Mouse (Mus musculus): Measurements from ENCODE around the gene Foxred2.

Foxred2 gene

GRCm38 (mm10) chr15:77941563-77941962 lies 15.0 kb downstream of the Foxred2 start:
- no peak for DNase-seq

- no peak for DNase-seq
These were observed 18.0 kb downstream of the Foxred2 start for GRCm38 (mm10) chr15:77938516-77938915.

DNA sequence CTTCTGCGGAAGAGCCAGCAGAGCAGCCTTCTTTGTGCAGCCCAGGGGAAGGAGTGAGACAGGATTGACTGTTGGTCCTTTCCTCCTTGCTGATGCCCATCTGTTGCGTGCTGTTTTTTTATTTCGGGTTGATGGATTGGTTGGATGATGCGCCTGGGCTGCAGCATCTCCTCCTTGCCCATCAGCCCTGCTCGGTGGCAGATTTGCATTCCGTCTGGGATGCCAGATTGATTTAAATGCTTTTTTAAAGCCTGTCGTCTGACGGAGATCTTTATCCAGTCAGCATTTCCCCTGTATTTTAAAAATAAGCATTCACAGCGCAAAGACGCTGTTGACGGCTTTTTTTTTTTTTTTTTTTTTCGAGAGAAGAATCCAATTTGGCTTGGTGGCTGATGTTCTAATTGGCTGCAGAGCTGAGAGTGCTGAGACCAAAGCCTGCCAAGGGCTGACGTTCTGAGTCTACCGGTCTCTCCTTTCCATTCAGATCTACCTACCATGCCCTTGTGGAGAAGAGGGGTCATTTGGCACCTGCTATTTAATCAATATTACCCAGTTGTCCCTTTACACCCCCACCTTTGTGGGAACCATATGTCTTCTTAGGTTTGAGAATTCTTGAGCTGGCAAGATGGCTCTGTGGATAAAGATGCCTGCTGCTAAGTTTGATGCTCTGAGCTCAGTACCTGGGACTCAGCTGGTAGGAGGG lies 20.7 kb downstream of the Foxred2 start:
- peak; percentile 61 for DNase-seq

GRCm38 (mm10) chr15:77934968-77935367 lies 21.6 kb downstream of the Foxred2 start:
- peak in 1 of 2 experiments; percentile 48 for DNase-seq

GRCm38 (mm10) chr15:77934326-77934725 lies 22.2 kb downstream of the Foxred2 start:
- DNase-seq: peak; percentile 31 to 49

GRCm38 (mm10) chr15:77933770-77934169 lies 22.8 kb downstream of the Foxred2 start:
- peak; percentile 99 to 100 for DNase-seq

GRCm38 (mm10) chr15:77933222-77933621 lies 23.3 kb downstream of the Foxred2 start:
- no peak for DNase-seq

DNA sequence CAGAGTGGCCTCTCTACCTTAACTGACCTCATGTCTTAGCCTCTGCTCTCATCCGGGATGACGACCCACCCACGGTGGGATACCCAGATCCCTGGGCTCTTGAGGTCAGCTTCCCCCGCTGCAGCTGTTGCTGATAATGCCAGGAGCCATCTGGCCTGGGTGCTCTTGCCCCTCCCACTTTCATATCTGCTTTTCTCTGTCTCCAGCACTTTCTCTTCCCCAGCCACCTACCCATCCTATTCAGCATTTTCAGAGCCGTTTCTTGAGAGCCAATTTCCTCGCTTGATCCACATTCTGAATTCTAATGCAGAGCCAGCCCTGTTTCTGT lies 24.9 kb downstream of the Foxred2 start:
- DNase-seq: no peak

GRCm38 (mm10) chr15:77930986-77931688 lies 25.4 kb downstream of the Foxred2 start:
- DNase-seq: no peak

GRCm38 (mm10) chr15:77929804-77930203 lies 26.7 kb downstream of the Foxred2 start:
- DNase-seq: no peak

GRCm38 (mm10) chr15:77928673-77929331 lies 27.7 kb downstream of the Foxred2 start, which contains the start of gene Txn2:
Txn2 (minus strand) TSS chr15:77929006.
- DNase-seq: peak; percentile 92 to 99

DNA sequence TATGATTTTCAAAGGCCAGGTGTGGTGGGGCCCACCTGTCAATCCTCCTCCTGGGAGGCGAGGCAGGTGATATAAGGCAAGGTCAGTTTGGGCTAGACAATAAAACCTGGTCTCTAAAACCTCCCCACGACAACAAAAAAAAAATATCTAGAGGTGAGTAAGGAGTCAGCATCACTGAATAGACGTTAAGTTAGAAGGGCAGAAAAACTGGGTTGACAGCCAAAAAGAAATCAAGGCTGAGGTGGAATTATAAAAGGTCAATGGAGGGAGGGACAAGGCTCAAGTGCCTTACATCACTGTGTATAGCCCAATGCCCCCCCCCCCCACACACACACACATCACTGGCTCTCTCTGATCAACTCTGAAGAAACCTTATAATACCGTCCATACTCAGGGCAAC lies 28.4 kb downstream of the Foxred2 start:
- no peak for DNase-seq

DNA sequence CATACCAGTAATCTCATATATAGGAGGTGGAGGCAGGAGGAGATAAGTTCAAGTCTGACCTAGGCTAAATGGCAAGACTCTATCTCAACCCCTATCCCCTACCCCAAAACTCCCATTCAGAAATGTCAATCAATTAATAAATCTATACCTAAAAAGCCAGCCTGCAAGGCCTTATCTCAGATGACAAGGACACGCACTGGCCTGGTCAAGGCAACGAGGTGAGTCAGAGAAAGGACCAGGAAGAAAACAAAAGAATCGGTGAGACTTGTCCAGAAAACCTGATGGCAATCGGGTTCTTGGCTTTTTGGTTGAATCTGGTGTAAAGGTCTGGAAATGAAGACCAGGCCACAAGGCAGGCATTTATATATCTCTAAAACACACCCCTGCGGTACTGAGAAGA lies 29.6 kb downstream of the Foxred2 start:
- no peak for DNase-seq

DNA sequence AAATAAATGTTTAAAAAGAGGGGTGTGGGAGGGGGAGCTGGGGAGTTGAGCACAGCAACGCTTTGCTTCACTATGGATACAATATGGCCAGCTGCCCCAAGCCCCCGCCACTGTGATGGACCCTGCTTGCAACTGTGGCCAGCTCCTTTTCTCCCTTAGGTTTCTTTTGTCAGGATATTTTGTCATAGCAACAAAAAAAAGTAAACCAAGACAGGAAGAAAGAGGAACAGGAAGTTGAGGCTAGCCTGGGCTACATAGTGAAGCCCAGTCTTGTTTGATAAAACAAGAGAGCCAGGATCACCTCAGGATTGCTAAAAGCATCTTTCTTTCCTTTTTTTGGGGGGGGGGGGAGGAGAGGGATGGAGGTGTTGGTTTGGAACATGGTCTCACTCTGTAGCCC lies 31.3 kb downstream of the Foxred2 start:
- no peak for DNase-seq

- DNase-seq: no peak
These were observed 33.1 kb downstream of the Foxred2 start for GRCm38 (mm10) chr15:77923267-77924035.

DNA sequence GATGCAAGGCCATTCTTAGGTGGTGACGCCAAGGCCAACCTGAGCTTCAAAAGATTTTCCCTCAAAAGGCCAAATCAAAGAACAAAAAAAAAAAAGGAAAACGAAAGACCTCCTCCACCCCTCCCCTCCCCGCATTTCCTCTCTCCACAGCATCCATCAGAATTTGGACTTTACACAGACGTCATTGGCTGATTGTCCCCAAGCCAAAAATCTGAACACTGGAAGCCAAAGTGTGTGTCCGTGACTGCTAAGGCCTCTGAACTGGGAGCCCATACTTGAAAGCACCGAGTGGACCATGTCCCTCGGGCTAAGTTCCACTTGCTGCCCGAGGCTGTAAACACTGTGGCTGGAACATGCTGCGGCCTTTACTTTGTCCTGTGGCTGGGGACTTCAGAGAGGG lies 33.8 kb downstream of the Foxred2 start:
- DNase-seq: no peak

GRCm38 (mm10) chr15:77921636-77922035 lies 34.9 kb downstream of the Foxred2 start:
- no peak for DNase-seq

- no peak for DNase-seq
These were observed 35.7 kb downstream of the Foxred2 start for GRCm38 (mm10) chr15:77920511-77921462.

DNA sequence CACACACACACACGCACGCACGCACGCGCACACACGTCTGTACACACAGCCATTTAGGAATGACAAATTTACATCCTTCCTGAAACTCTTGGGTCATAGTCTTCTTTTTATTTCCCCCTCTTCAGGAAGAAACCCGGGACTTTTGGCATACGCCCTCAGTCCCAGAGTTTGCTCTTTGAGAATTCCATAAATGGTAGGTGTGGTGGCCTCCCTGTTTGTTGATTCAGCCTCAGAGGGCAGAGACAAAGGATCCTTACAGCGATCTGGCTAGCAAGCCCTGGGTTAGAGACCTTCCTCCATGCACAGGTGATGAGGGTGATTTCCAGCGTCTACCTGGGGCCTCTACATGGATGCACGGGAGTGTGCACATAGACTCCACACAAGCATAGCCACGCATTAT lies 37.1 kb downstream of the Foxred2 start:
- no peak for DNase-seq

DNA sequence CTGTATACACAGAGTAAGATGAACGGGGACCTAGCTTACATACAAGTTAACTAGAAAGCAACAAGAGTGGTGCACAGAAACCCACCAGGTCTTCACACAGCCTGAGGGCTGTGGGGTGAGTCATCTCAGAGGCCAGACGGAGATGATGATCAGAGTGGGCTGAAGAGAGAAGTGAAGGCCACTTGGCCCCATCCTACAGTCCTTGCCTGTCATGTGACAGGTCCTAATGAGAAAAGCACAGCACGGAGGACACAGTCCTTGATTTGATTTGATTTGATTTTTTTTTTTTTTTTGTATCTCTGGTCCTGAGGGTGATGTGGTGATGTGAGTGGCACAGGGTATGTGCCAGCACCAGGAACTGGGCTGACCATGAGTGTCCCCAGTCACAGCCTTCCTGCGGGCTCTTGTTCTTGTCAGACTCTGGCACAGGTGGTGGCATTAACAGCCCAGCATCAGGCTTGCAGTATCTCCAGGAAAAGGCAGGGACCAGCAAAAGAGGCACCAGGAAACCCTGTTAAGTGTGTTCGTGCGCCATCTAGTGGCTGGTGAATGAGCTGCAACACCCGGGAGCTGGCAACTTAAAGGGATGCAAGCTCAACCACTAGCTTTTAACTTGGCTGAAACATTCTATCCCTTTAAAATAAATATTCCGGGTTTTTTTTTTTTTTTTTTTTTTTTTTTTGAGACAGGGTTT lies 39.5 kb downstream of the Foxred2 start:
- DNase-seq: peak; percentile 91 to 93

DNA sequence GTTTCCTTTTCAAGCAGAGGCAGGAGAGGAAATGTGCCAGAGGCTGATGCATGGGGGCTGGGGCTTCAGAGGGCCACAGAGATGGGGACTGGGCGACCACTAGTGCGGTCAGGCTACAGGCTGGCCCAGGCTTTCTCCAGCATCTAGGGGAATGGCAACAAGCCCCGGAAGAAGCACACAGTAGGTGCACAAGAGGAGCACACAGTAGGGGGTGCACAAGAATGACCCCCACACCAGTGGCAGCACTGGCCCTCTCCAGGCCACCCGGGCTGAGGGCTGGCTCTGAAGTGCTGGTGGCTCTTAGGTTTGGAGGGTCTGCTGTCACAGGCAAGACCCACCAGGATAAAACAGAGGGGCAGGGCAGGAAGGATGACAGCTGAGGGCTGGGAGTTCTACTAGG lies 41.2 kb downstream of the Foxred2 start:
- no peak for DNase-seq
